Mouse (Mus musculus): Measurements from ENCODE around the gene Ubac2.

Gene Ubac2

DNA sequence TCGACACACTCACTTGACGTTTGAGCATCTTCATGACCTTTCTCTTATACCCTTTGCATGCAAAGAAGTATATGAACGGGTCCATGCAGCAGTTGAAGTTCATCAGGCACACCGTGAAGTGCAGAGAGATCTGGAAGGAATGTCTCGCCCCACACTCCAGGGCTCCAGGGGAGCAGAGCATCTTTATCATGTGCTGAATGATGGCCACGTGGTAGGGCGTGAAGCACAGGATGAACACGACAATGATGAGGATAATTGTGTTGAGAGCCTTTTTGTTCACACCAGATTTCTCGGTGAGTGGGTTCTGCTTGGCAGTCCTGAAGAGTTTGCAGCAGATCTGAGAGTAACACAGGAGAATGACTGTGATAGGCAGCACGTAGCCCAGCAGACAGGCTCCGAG, 75.7 kb downstream of the Ubac2 start:
- DNase-seq: no peak

DNA sequence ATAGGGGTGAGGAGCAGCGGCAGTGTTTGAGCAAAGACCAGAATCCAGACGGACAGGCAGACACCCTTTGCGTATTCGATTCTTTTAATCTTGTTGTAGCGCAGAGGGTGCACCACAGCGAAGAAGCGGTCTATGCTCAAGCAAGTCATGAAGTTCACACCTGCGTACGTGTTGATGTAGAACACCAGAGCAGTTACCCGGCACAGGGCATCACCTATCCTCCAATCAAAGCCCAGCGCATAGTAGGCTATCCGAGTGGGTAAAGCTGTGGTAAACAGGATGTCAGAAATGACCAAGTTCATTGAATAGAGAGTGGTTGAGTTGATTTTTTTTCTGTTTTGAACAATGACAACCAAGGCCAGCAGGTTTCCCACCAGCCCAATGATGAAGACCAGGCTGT, 76.2 kb downstream of the Ubac2 start:
- peak in 1 of 2 experiments; percentile 31 for DNase-seq

- DNase-seq: no peak
Observed at GRCm38 (mm10) chr14:121955176-121955795, 76.9 kb downstream of the Ubac2 start.

- no peak for DNase-seq
Observed at GRCm38 (mm10) chr14:121956291-121956690, 77.9 kb downstream of the Ubac2 start.

GRCm38 (mm10) chr14:121957176-121957871, 78.9 kb downstream of the Ubac2 start:
- DNase-seq: no peak

- DNase-seq: no peak
Observed at GRCm38 (mm10) chr14:121958041-121958750, 79.8 kb downstream of the Ubac2 start.

DNA sequence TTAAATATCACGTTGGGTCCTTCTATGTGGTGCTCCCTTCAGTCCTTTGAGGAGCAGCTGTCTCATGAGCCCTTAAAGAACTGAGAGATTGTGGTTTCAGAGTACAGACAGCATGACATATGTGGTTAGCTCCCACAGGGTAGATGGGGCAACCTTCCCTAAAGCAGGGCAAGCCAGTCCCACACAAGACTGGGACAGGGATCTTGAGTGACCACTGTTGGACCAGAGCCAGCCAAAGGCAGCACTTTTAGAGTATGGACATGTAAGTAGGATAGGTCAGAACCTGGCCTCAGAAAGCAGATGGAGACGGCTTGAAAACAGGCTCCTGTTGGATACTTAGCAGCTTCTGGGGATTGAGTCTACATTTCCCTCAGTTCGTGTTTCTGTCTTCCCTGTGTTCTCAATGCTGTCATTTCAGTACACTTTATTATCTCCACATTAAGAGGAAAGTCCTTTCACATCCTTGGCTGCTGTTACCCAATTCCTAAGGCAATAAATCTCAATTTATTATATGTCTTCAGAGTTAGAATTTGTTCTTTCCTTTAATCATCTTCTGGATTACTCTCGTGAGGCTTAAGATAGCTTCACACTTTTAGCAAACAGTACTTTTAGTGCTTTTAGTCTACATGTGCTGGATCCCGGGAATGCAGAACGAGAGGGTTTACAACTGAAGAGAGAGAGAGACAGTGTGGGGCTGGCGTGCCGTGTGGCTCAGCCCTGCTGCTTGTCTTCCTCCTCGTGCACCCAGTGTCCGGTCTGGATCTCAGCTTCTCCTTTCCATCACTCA, 80.5 kb downstream of the Ubac2 start:
- no peak for DNase-seq

- DNase-seq: no peak
Observed at GRCm38 (mm10) chr14:121959538-121959980, 81.1 kb downstream of the Ubac2 start.

DNA sequence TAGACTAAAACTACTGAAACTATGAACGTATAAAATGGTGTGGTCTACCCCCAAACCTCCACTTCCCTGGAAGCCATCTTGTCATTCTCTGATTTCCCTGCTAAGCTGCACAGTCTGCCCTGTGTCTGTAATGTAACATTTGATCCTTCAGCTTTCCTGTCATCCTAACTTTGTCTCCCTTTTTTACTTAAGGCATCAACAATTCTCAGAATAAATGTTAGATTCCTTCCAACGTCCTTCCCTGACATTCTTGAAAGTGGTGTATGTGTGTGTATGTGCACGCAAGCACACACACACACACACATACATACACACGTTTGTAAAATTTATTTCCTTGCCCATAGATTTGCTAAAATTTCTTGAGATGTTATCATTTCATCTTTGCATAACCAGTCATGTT, 81.6 kb downstream of the Ubac2 start:
- DNase-seq: no peak

- no peak for DNase-seq
Observed at GRCm38 (mm10) chr14:121960531-121960930, 82.1 kb downstream of the Ubac2 start.

DNA sequence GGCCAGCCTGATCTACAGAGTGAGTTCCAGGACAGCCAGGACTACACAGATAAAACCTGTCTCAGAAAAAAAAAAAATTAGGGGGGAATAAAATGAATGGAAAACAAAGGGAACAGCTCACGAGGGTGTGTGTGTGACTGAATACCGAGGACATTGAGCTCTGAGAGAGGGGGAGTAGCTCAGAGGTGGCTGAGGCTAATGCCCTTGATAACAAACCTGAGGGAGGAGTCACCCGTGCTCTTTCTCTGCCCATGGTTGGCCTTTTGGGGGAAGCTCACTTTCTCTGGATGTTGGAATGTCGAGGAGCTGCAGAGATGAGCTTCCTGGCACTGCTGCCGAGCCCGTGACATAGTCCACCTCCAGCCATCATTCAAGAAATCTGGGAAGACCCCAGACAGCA, 82.6 kb downstream of the Ubac2 start:
- no peak for DNase-seq

DNA sequence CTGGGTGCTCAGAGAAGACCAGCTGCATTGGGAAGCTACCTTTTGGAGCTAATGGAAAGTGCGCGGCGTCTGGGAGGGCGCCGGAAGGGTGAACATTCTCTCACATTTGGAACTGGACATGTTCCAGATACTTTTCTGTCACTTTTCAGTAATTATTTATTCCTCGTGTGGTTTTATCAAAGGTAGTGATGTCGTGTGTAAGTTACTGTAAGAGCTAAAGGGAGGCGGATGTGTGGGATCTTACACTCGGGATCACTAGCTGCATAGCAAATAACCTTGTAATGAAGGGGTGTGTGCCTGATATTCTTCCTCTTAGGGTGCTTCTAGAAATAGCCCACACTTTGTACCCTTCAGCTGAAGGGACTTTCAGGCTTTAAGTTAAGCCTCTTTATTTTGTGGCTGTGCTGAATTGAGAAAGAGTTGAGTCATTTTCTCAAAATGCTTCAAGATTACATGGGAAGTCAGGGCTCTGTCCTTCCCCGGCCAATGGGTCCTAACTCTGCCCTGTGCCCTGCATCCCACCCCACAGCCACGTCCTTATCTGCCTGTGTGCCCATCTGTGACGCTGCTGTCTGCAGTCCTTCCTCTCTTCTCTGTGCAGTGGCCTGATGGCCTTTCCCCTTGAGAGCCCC, 83.2 kb downstream of the Ubac2 start:
- DNase-seq: no peak

- no peak for DNase-seq
Observed at GRCm38 (mm10) chr14:121962128-121962890, 83.9 kb downstream of the Ubac2 start.

- no peak for DNase-seq
Observed at GRCm38 (mm10) chr14:121963251-121963941, 85.0 kb downstream of the Ubac2 start.

DNA sequence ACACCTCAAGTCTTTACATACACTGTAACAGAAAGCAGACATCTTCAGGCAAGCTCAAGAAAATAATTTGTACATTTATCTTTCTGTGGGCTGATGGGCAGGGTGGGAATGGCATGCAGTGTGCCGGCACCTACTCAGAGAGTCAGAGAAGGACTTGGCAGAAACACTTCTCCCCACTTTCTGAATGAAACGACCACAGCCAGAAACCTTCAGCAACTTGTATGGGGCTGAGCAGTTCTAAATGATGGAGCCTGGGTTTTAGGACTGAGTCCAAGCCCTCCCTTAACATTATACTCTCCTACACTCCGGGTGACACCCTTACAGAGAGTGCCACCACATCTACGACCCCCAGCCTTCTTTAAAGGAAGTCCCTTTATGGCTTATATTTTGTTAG, 85.5 kb downstream of the Ubac2 start:
- DNase-seq: no peak

DNA sequence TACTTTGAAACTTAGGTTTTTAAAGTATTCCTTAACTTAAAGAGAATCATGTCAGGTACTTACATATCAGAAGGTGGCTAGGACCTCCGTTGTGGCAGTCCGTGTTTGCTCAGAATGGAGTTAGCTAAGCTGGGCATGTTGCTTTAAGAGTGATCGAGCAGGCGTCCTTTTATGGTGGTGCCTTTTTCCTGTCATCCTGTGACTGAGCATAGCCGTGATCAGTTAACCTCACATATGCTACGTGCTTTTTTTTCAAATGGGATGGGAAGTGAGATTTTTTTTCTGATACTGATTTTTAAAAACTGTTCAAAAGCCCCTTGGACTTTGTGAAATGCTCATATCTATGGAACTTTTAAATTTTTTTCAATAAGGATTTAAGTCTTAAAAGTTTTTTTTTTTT, 86.6 kb downstream of the Ubac2 start, which contains the start of gene Gpr183:
Gene Gpr183, minus strand, starts transcription at position 206 of the 400 bp plus-strand sequence.
- DNase-seq: no peak

DNA sequence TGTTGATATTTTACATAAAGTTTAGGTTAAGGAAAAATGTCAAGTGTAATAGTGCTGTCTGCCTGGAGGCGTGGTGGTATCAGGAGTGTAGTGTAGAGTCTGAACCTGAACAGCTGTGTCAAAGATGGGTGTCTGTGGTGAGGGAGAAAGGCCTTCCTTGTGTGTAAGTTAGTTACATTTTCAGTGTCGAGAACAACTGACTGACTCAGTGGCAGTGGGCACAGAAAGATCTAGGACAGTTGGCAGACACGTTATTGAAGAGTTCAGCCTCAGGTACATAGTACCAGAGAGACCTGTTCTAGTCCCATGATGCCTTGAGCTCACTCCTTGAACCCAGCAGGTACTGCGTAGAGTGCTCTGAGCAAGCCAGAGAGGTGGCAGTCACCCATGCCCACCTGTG, 87.0 kb downstream of the Ubac2 start:
- DNase-seq: no peak

- no peak for DNase-seq
Observed at GRCm38 (mm10) chr14:121967095-121967494, 88.7 kb downstream of the Ubac2 start.

- DNase-seq: no peak
Observed at GRCm38 (mm10) chr14:121970402-121970801, 92.0 kb downstream of the Ubac2 start.

DNA sequence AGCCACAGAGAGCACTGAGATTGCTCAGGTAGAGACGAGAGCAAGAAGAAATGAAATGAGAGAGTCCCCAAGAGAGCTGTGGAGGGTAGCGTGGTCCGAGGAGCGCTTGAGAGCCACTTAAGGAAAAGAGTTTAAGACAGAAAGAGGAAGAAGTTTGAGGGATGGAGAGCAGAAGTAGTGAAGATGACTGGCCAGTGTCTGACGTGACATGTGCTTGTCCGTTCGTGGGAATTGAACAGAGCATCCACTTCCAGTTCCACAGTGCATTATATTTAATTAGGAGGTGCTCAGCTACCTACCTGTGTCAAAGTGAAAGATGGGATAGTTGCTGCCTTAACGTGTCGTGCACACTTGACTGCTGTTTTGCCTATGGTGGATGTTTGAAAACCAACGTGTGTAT, 94.7 kb downstream of the Ubac2 start:
- no peak for DNase-seq

DNA sequence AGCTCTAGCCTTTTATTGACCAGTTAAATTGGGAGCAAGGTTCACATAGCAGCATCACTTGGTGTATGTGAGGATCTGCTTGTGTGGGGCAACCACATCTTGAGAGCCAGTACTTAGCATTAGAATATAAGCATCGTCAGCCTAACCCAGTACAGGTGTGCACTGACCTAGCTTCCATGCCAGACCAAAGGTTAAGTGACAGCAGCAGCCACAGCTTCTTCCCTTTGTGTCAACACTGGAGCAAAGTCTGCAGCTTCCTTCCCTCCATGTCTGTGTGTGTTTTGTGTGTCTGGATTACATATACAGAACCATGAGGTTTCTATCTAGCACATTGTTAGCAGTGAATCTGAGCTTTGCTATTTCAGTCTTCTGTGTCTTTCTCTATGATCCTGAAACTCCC, 103.1 kb downstream of the Ubac2 start:
- DNase-seq: no peak

Measured in thymus, postnatal 36 days (tissue).